Comparison of ENCODE assay signal across 8 mouse cellular contexts in genomic region chr7:127775837-127776236, GRCm38 (mm10). TPM values are rescaled to one million over a fixed set of nuclear protein-coding genes. Genes with fewer than 3 reads are reported as not detected.
DNase-seq lines count a peak whose midpoint lies in the region; ATAC-seq and TF ChIP-seq lines count a peak whose summit lies in the region.
"Not testable (repeated sequence)": the region's sequence is repeated elsewhere in the genome, so short reads cannot be mapped to it uniquely, and the experiment has no call there.
"Had no signal": no experiment of that assay in that cellular context is flagged by ENCODE, and none has a peak within 500 bp of the region (broad histone marks: within the 10 kb centered on the region; RNA-seq: fewer than 3 reads in every experiment).

No protein-coding gene starts in this region.

- H3K9me3 ChIP-seq in forebrain, embryonic 12.5 days; heart, embryonic 15.5 days (replicated peaks); intestine, embryonic 16.5 days (ENCODE audit: control insufficient read depth, low read length); limb, embryonic 14.5 days (ENCODE audit: control insufficient read depth, low read length); lung, embryonic 16.5 days (ENCODE audit: control insufficient read depth, low read length); neural tube, embryonic 11.5 days (ENCODE audit: control insufficient read depth, low read length): not testable (repeated sequence)

- WGBS in forebrain, embryonic 12.5 days: 81% methylated on average over 7 of the region's 7 CpGs
- WGBS in heart, embryonic 15.5 days: 75% methylated on average over 7 of the region's 7 CpGs
- WGBS in intestine, embryonic 16.5 days: 77% methylated on average over 7 of the region's 7 CpGs
- WGBS in limb, embryonic 14.5 days: 66% methylated on average over 7 of the region's 7 CpGs
- WGBS in lung, embryonic 16.5 days: 68% methylated on average over 7 of the region's 7 CpGs
- 82% methylated on average over 7 of the region's 7 CpGs for WGBS in neural tube, embryonic 11.5 days

- DNase-seq in limb, embryonic 14.5 days (ENCODE audit: low spot score); neural tube, embryonic 11.5 days (ENCODE audit: low spot score): not testable (repeated sequence)

- not testable (repeated sequence) for ATAC-seq in forebrain, embryonic 12.5 days (ENCODE audit: low FRiP score); heart, embryonic 15.5 days (replicated peaks; ENCODE audit: insufficient number of reproducible peaks, insufficient read depth, low FRiP score, low read depth); intestine, embryonic 16.5 days; limb, embryonic 14.5 days (ENCODE audit: low FRiP score, low read depth); lung, embryonic 16.5 days (ENCODE audit: low read depth); neural tube, embryonic 11.5 days (ENCODE audit: insufficient read depth, low FRiP score, low TSS enrichment)

- H3K4me3 ChIP-seq in brown adipose tissue, adult 24 weeks (ENCODE audit: insufficient read depth, low read depth, low read length): peak overlapping the region; percentile 73
- H3K4me3 ChIP-seq in forebrain, embryonic 12.5 days (replicated peaks): peak overlapping the region; percentile 97
- H3K4me3 ChIP-seq in heart, embryonic 15.5 days: peak overlapping the region; percentile 65
- H3K4me3 ChIP-seq in intestine, embryonic 16.5 days (ENCODE audit: low read length): peak overlapping the region; percentile 84
- H3K4me3 ChIP-seq in limb, embryonic 14.5 days (replicated peaks; ENCODE audit: low read length): peak overlapping the region; percentile 94
- H3K4me3 ChIP-seq in lung, embryonic 16.5 days (ENCODE audit: low read length): peak overlapping the region; percentile 87
- H3K4me3 ChIP-seq in neural tube, embryonic 11.5 days (ENCODE audit: low read depth, low read length): peak overlapping the region; percentile 78

- H3K36me3 ChIP-seq in forebrain, embryonic 12.5 days (replicated peaks): peaks cover 25% of the 10 kb centered on the region
- peaks cover 23% of the 10 kb centered on the region for H3K36me3 ChIP-seq in heart, embryonic 15.5 days
- not testable (repeated sequence) for H3K36me3 ChIP-seq in intestine, embryonic 16.5 days (ENCODE audit: control insufficient read depth, insufficient read depth, low read length); neural tube, embryonic 11.5 days (ENCODE audit: control insufficient read depth, insufficient read depth, low read length)
- peaks cover 21% of the 10 kb centered on the region for H3K36me3 ChIP-seq in limb, embryonic 14.5 days (ENCODE audit: control insufficient read depth, insufficient read depth, low read length)
- H3K36me3 ChIP-seq in lung, embryonic 16.5 days (ENCODE audit: control insufficient read depth, insufficient read depth, low read length): peaks cover 11% of the 10 kb centered on the region

- H3K27ac ChIP-seq in brown adipose tissue, adult 24 weeks (replicated peaks; ENCODE audit: low read depth, low read length): peak overlapping the region; percentile 68
- H3K27ac ChIP-seq in forebrain, embryonic 12.5 days: peak overlapping the region; percentile 98; the same call in 1 of the 2 replicates
- H3K27ac ChIP-seq in heart, embryonic 15.5 days: peak overlapping the region; percentile 97
- H3K27ac ChIP-seq in intestine, embryonic 16.5 days (ENCODE audit: low read length): not testable (repeated sequence)
- H3K27ac ChIP-seq in limb, embryonic 14.5 days (replicated peaks; ENCODE audit: low read depth, low read length): peak overlapping the region; percentile 96
- H3K27ac ChIP-seq in lung, embryonic 16.5 days (ENCODE audit: low read length): peak overlapping the region; percentile 99; the same call in 1 of the 2 replicates
- peak overlapping the region; percentile 93; the same call in 1 of the 2 replicates for H3K27ac ChIP-seq in neural tube, embryonic 11.5 days (ENCODE audit: low read depth, low read length)

- H3K4me1 ChIP-seq in brown adipose tissue, adult 24 weeks (ENCODE audit: control insufficient read depth, insufficient read depth, insufficient read length, low read length): peaks cover 10% of the 10 kb centered on the region
- H3K4me1 ChIP-seq in forebrain, embryonic 12.5 days: peaks cover 13% of the 10 kb centered on the region
- H3K4me1 ChIP-seq in heart, embryonic 15.5 days (replicated peaks): peaks cover 29% of the 10 kb centered on the region
- peaks cover 18% of the 10 kb centered on the region for H3K4me1 ChIP-seq in intestine, embryonic 16.5 days (ENCODE audit: control insufficient read depth, insufficient read depth, low read length)
- peaks cover 13% of the 10 kb centered on the region for H3K4me1 ChIP-seq in limb, embryonic 14.5 days (ENCODE audit: control insufficient read depth, insufficient read depth, low read length)
- peaks cover 16% of the 10 kb centered on the region for H3K4me1 ChIP-seq in lung, embryonic 16.5 days (replicated peaks; ENCODE audit: control insufficient read depth, insufficient read depth, low read length)
- H3K4me1 ChIP-seq in neural tube, embryonic 11.5 days (ENCODE audit: control insufficient read depth, insufficient read depth, low read length): not testable (repeated sequence)

- H3K9ac ChIP-seq in forebrain, embryonic 12.5 days: peak overlapping the region; percentile 94
- H3K9ac ChIP-seq in heart, embryonic 15.5 days: peak overlapping the region; percentile 73
- peak overlapping the region; percentile 95 for H3K9ac ChIP-seq in intestine, embryonic 16.5 days (ENCODE audit: low read depth, low read length)
- H3K9ac ChIP-seq in limb, embryonic 14.5 days (ENCODE audit: low read depth, low read length, severe bottlenecking): peak overlapping the region; percentile 92
- peak overlapping the region; percentile 93 for H3K9ac ChIP-seq in lung, embryonic 16.5 days (ENCODE audit: low read length)
- H3K9ac ChIP-seq in neural tube, embryonic 11.5 days (ENCODE audit: low read length): peak overlapping the region; percentile 95

- TF ChIP-seq POLR2A in limb, embryonic 14.5 days (IDR thresholded peaks at IDR 0.05; ENCODE audit: borderline replicate concordance, extremely low read depth, insufficient read depth, insufficient read length): not testable (repeated sequence)

- H3K27me3 ChIP-seq in forebrain, embryonic 12.5 days; heart, embryonic 15.5 days; intestine, embryonic 16.5 days (replicated peaks; ENCODE audit: control insufficient read depth, insufficient read depth, low read length); limb, embryonic 14.5 days (ENCODE audit: control insufficient read depth, insufficient read depth, low read length); lung, embryonic 16.5 days (ENCODE audit: control insufficient read depth, insufficient read depth, low read depth, low read length); neural tube, embryonic 11.5 days (ENCODE audit: control insufficient read depth, insufficient read depth, low read length): not testable (repeated sequence)

- H3K4me2 ChIP-seq in forebrain, embryonic 12.5 days: peak overlapping the region; percentile 88
- H3K4me2 ChIP-seq in heart, embryonic 15.5 days: peak overlapping the region; percentile 77
- peak overlapping the region; percentile 49 for H3K4me2 ChIP-seq in intestine, embryonic 16.5 days (ENCODE audit: low read depth, low read length)
- H3K4me2 ChIP-seq in limb, embryonic 14.5 days (replicated peaks; ENCODE audit: low read depth, low read length, severe bottlenecking): peak overlapping the region; percentile 74
- H3K4me2 ChIP-seq in lung, embryonic 16.5 days (ENCODE audit: low read depth, low read length): peak overlapping the region; percentile 79
- H3K4me2 ChIP-seq in neural tube, embryonic 11.5 days (ENCODE audit: low read depth): peak overlapping the region; percentile 50

RNA-seq across cellular contexts. Expression of gene Setd1a, which starts 0.6 kb away (rescaled TPM):
- 11.7 and 13.6 TPM in 2 replicates for polyA plus RNA-seq in brown adipose tissue, adult 24 weeks (2012; ENCODE audit: insufficient read depth, insufficient read length, missing spikeins)
- 21.7 and 25.5 TPM in 2 replicates for polyA plus RNA-seq in forebrain, embryonic 12.5 days (2016; fragmentation: Nextera tagmentation; extraction: Ambion mirVana)
- 13.0 and 16.7 TPM in 2 replicates for polyA plus RNA-seq in heart, embryonic 15.5 days (2015; fragmentation: Nextera tagmentation; extraction: Ambion mirVana)
- polyA plus RNA-seq in intestine, embryonic 16.5 days (2015; fragmentation: Nextera tagmentation; extraction: Ambion mirVana): 6.2 and 11.4 TPM in 2 replicates
- polyA plus RNA-seq in limb, embryonic 14.5 days (2012; rRNA removed): 29.7 and 31.8 TPM in 2 replicates
- polyA plus RNA-seq in limb, embryonic 14.5 days (2014; fragmentation: Nextera tagmentation; extraction: Ambion mirVana): 27.3 and 32.0 TPM in 2 replicates
- 13.8 and 18.1 TPM in 2 replicates for polyA plus RNA-seq in lung, embryonic 16.5 days (2015; fragmentation: Nextera tagmentation; extraction: Ambion mirVana)
- 27.2 and 28.5 TPM in 2 replicates for polyA plus RNA-seq in neural tube, embryonic 11.5 days (2014; fragmentation: Nextera tagmentation; extraction: Ambion mirVana)

RNA-seq across cellular contexts. Expression of gene Orai3, which starts 6.2 kb away (rescaled TPM):
- 16.8 and 23.1 TPM in 2 replicates for polyA plus RNA-seq in brown adipose tissue, adult 24 weeks (2012; ENCODE audit: insufficient read depth, insufficient read length, missing spikeins)
- polyA plus RNA-seq in forebrain, embryonic 12.5 days (2016; fragmentation: Nextera tagmentation; extraction: Ambion mirVana): 5.7 and 6.0 TPM in 2 replicates
- polyA plus RNA-seq in heart, embryonic 15.5 days (2015; fragmentation: Nextera tagmentation; extraction: Ambion mirVana): 15.6 and 21.7 TPM in 2 replicates
- 24.6 and 24.9 TPM in 2 replicates for polyA plus RNA-seq in intestine, embryonic 16.5 days (2015; fragmentation: Nextera tagmentation; extraction: Ambion mirVana)
- 22.8 and 29.6 TPM in 2 replicates for polyA plus RNA-seq in limb, embryonic 14.5 days (2012; rRNA removed)
- 10.5 and 11.6 TPM in 2 replicates for polyA plus RNA-seq in limb, embryonic 14.5 days (2014; fragmentation: Nextera tagmentation; extraction: Ambion mirVana)
- 29.1 and 32.7 TPM in 2 replicates for polyA plus RNA-seq in lung, embryonic 16.5 days (2015; fragmentation: Nextera tagmentation; extraction: Ambion mirVana)
- 5.5 and 6.5 TPM in 2 replicates for polyA plus RNA-seq in neural tube, embryonic 11.5 days (2014; fragmentation: Nextera tagmentation; extraction: Ambion mirVana)

RNA-seq across cellular contexts. Expression of gene Gm49388, which starts 9.6 kb away (rescaled TPM):
- 0.54 TPM in 1 of 2 replicates, not detected in the other for polyA plus RNA-seq in brown adipose tissue, adult 24 weeks (2012; ENCODE audit: insufficient read depth, insufficient read length, missing spikeins)
- polyA plus RNA-seq in forebrain, embryonic 12.5 days (2016; fragmentation: Nextera tagmentation; extraction: Ambion mirVana): not detected in 2 replicates
- not detected in 2 replicates for polyA plus RNA-seq in heart, embryonic 15.5 days (2015; fragmentation: Nextera tagmentation; extraction: Ambion mirVana)
- not detected in 2 replicates for polyA plus RNA-seq in intestine, embryonic 16.5 days (2015; fragmentation: Nextera tagmentation; extraction: Ambion mirVana)
- polyA plus RNA-seq in limb, embryonic 14.5 days (2012; rRNA removed): 0.44 and 0.61 TPM in 2 replicates
- not detected in 2 replicates for polyA plus RNA-seq in limb, embryonic 14.5 days (2014; fragmentation: Nextera tagmentation; extraction: Ambion mirVana)
- polyA plus RNA-seq in lung, embryonic 16.5 days (2015; fragmentation: Nextera tagmentation; extraction: Ambion mirVana): not detected in 2 replicates
- not detected in 2 replicates for polyA plus RNA-seq in neural tube, embryonic 11.5 days (2014; fragmentation: Nextera tagmentation; extraction: Ambion mirVana)
- polyA plus RNA-seq: activated CD4-positive, CD25-positive, alpha-beta regulatory T cell, adult 4 months had no signal

RNA-seq across cellular contexts. Expression of gene Hsd3b7, which starts 24.6 kb away (rescaled TPM):
- polyA plus RNA-seq in brown adipose tissue, adult 24 weeks (2012; ENCODE audit: insufficient read depth, insufficient read length, missing spikeins): 39.6 and 47.1 TPM in 2 replicates
- 7.3 and 7.6 TPM in 2 replicates for polyA plus RNA-seq in forebrain, embryonic 12.5 days (2016; fragmentation: Nextera tagmentation; extraction: Ambion mirVana)
- polyA plus RNA-seq in heart, embryonic 15.5 days (2015; fragmentation: Nextera tagmentation; extraction: Ambion mirVana): 22.0 and 24.0 TPM in 2 replicates
- polyA plus RNA-seq in intestine, embryonic 16.5 days (2015; fragmentation: Nextera tagmentation; extraction: Ambion mirVana): 37.6 and 38.4 TPM in 2 replicates
- polyA plus RNA-seq in limb, embryonic 14.5 days (2012; rRNA removed): 28.0 and 28.7 TPM in 2 replicates
- polyA plus RNA-seq in limb, embryonic 14.5 days (2014; fragmentation: Nextera tagmentation; extraction: Ambion mirVana): 14.3 and 16.5 TPM in 2 replicates
- polyA plus RNA-seq in lung, embryonic 16.5 days (2015; fragmentation: Nextera tagmentation; extraction: Ambion mirVana): 27.5 and 32.1 TPM in 2 replicates
- 7.1 and 8.3 TPM in 2 replicates for polyA plus RNA-seq in neural tube, embryonic 11.5 days (2014; fragmentation: Nextera tagmentation; extraction: Ambion mirVana)

RNA-seq across cellular contexts. Expression of gene Fbxl19, which starts 31.5 kb away (rescaled TPM):
- polyA plus RNA-seq in brown adipose tissue, adult 24 weeks (2012; ENCODE audit: insufficient read depth, insufficient read length, missing spikeins): 2.7 and 3.2 TPM in 2 replicates
- 9.0 and 10.3 TPM in 2 replicates for polyA plus RNA-seq in forebrain, embryonic 12.5 days (2016; fragmentation: Nextera tagmentation; extraction: Ambion mirVana)
- 1.4 and 2.2 TPM in 2 replicates for polyA plus RNA-seq in heart, embryonic 15.5 days (2015; fragmentation: Nextera tagmentation; extraction: Ambion mirVana)
- polyA plus RNA-seq in intestine, embryonic 16.5 days (2015; fragmentation: Nextera tagmentation; extraction: Ambion mirVana): 1.9 and 2.4 TPM in 2 replicates
- polyA plus RNA-seq in limb, embryonic 14.5 days (2012; rRNA removed): 64.5 and 81.3 TPM in 2 replicates
- polyA plus RNA-seq in limb, embryonic 14.5 days (2014; fragmentation: Nextera tagmentation; extraction: Ambion mirVana): 4.4 and 6.8 TPM in 2 replicates
- polyA plus RNA-seq in lung, embryonic 16.5 days (2015; fragmentation: Nextera tagmentation; extraction: Ambion mirVana): 3.1 and 3.8 TPM in 2 replicates
- polyA plus RNA-seq in neural tube, embryonic 11.5 days (2014; fragmentation: Nextera tagmentation; extraction: Ambion mirVana): 6.7 and 7.7 TPM in 2 replicates
